Mouse (Mus musculus) E14TG2a.4 (cell line): ENCODE data around the gene Lrrk2.

Experiments
- CTCF ChIP-seq: conservative IDR thresholded peaks from 2 replicates; pipeline ENCODE4 v1.5.1; 2014; ENCODE audit warnings: low read length
- NANOG ChIP-seq: IDR thresholded peaks from 2 replicates; pipeline ENCODE4 v1.6.1; 2014; ENCODE audit warnings: borderline replicate concordance, low read length, mixed read lengths
- POU5F1 ChIP-seq: IDR thresholded peaks from 2 replicates; pipeline ENCODE4 v1.6.1; 2014; ENCODE audit warnings: low read length, borderline replicate concordance

GRCm38 (mm10) chr15:91738808-91739207 is 65.8 kb downstream of the Lrrk2 start:
- TF ChIP-seq CTCF, result no peak
- no peak for TF ChIP-seq NANOG
- no peak for TF ChIP-seq POU5F1
